Mouse (Mus musculus) liver, adult 2 months (tissue): ENCODE measurements around the gene Fbxo7. TPM values are rescaled to one million over a fixed set of nuclear protein-coding genes. Genes with fewer than 3 reads are reported as not detected.
"Not testable (repeated sequence)": the region's sequence is repeated elsewhere in the genome, so short reads cannot be mapped to it uniquely, and the experiment has no call there.

Experiments used
- DNase-seq: peaks from one replicate; pipeline ENCODE4 v3.0.0-alpha.2; 2011; ENCODE audit warnings: low read depth, low spot score; ENCODE audit errors: extremely low read depth
- H3K27ac ChIP-seq: fragments of 200-500 bp; replicated peaks from 2 replicates; pipeline ENCODE4 v1.5.1; 2012; ENCODE audit warnings: low read depth, mild to moderate bottlenecking, control low read depth, inconsistent platforms, low read length; ENCODE audit not compliant: insufficient read depth
- H3K27me3 ChIP-seq: fragments of 200-500 bp; 2 replicates; pipeline ENCODE4 v1.6.1; 2012; ENCODE audit warnings: mild to moderate bottlenecking, moderate library complexity, low read length, inconsistent platforms; ENCODE audit not compliant: control insufficient read depth, insufficient read depth
- H3K36me3 ChIP-seq: fragments of 200-500 bp; 2 replicates; pipeline ENCODE4 v1.6.1; 2012; ENCODE audit warnings: low read length, inconsistent platforms; ENCODE audit not compliant: control insufficient read depth, insufficient read depth
- H3K4me1 ChIP-seq: fragments of 200-500 bp; 2 replicates; pipeline ENCODE4 v1.6.1; 2011; ENCODE audit warnings: low read length; ENCODE audit not compliant: control insufficient read depth, insufficient read depth
- H3K4me3 ChIP-seq: fragments of 200-500 bp; 2 replicates; pipeline ENCODE4 v1.5.1; 2011; ENCODE audit warnings: low read depth, mild to moderate bottlenecking, control low read depth, low read length, moderate library complexity; ENCODE audit not compliant: insufficient read depth
- H3K79me2 ChIP-seq: fragments of 200-500 bp; 2 replicates; pipeline ENCODE4 v1.6.1; 2012; ENCODE audit warnings: inconsistent platforms, mild to moderate bottlenecking, low read length, moderate library complexity; ENCODE audit not compliant: control insufficient read depth, insufficient read depth
- H3K9ac ChIP-seq: fragments of 200-500 bp; 2 replicates; pipeline ENCODE4 v1.6.1; 2012; ENCODE audit warnings: low read depth, mild to moderate bottlenecking, control low read depth, inconsistent platforms, low read length
- CTCF ChIP-seq: fragments of 200-500 bp; IDR thresholded peaks from 2 replicates; pipeline ENCODE4 v1.5.1; 2011; ENCODE audit warnings: low read depth, low read length, control low read depth
- POLR2A ChIP-seq: fragments of 200-500 bp; IDR thresholded peaks from 2 replicates; pipeline ENCODE4 v1.6.1; 2011; ENCODE audit warnings: low read length, control low read depth; ENCODE audit not compliant: insufficient read depth; ENCODE audit errors: extremely low read depth
- WGBS: fragments of 180-500 bp; shearing (Covaris S2); methylation state at CpG from one replicate; pipeline ENCODE4 v1.1.7; 2018; 5-methylcytosine and 5-hydroxymethylcytosine counted together
- polyA plus RNA-seq: library from polyadenylated mRNA; depleted of rRNA; stranded (reverse); fragments of >200 nt; gene quantifications from 2 replicates; pipeline ENCODE4 v1.2.3, GENCODE M21; 2012
- total RNA-seq: library from RNA; depleted of rRNA; stranded (reverse); fragments of >200 nt; gene quantifications from 2 replicates; pipeline ENCODE4 v1.2.3, GENCODE M21; 2014

Fbxo7 gene
- total and polyA plus RNA-seq, 2 experiments: 13.0 to 19.9 TPM

GRCm38 (mm10) chr10:86026354-86026753, 4.6 kb downstream of the Fbxo7 start:
- peaks cover 20% of the 10 kb centered on the region; the same call in 1 of the 2 replicates for H3K36me3 ChIP-seq
- H3K4me1 ChIP-seq: peaks cover 4% of the 10 kb centered on the region
- no peak overlapping the region for H3K4me3 ChIP-seq
- H3K27me3 ChIP-seq: no peaks in the 10 kb centered on the region
- DNase-seq: no peak
- no peaks in the 10 kb centered on the region; the same call in 1 of the 2 replicates for H3K79me2 ChIP-seq
- TF ChIP-seq POLR2A (no peak), CTCF (no peak)
- WGBS: 92% methylated on average over 3 of the region's 3 CpGs
- no peak overlapping the region for H3K27ac ChIP-seq
- H3K9ac ChIP-seq: no peak overlapping the region

GRCm38 (mm10) chr10:86026807-86027206, 5.0 kb downstream of the Fbxo7 start:
- H3K4me1 ChIP-seq, H3K9ac ChIP-seq, DNase-seq, H3K27me3 ChIP-seq, H3K4me3 ChIP-seq, H3K79me2 ChIP-seq, H3K27ac ChIP-seq: not testable (repeated sequence)
- peaks cover 24% of the 10 kb centered on the region; the same call in 1 of the 2 replicates for H3K36me3 ChIP-seq
- WGBS: 100% methylated on average over 1 of the region's 1 CpGs

GRCm38 (mm10) chr10:86030743-86031142, 9.0 kb downstream of the Fbxo7 start:
- Histone ChIP-seq H3K9ac (no peak overlapping the region), H3K4me1 (no peaks in the 10 kb centered on the region), H3K27ac (no peak overlapping the region), H3K4me3 (no peak overlapping the region), H3K36me3 (peaks cover 37% of the 10 kb centered on the region), H3K27me3 (no peaks in the 10 kb centered on the region), H3K79me2 (no peaks in the 10 kb centered on the region)
- no peak for DNase-seq
- TF ChIP-seq CTCF (no peak), POLR2A (no peak)
- 93% methylated on average over 7 of the region's 7 CpGs for WGBS

GRCm38 (mm10) chr10:86032517-86032916, 10.7 kb downstream of the Fbxo7 start:
- WGBS: 96% methylated on average over 3 of the region's 3 CpGs
- no peaks in the 10 kb centered on the region for H3K4me1 ChIP-seq
- no peak for TF ChIP-seq CTCF
- TF ChIP-seq POLR2A: no peak
- peaks cover 44% of the 10 kb centered on the region for H3K36me3 ChIP-seq
- no peak overlapping the region for H3K9ac ChIP-seq
- no peaks in the 10 kb centered on the region for H3K27me3 ChIP-seq
- no peak overlapping the region for H3K27ac ChIP-seq
- DNase-seq: no peak
- no peaks in the 10 kb centered on the region for H3K79me2 ChIP-seq
- no peak overlapping the region for H3K4me3 ChIP-seq

- Histone ChIP-seq H3K4me3 (no peak overlapping the region), H3K36me3 (peaks cover 41% of the 10 kb centered on the region), H3K27ac (no peak overlapping the region), H3K4me1 (no peaks in the 10 kb centered on the region), H3K27me3 (no peaks in the 10 kb centered on the region), H3K9ac (no peak overlapping the region), H3K79me2 (no peaks in the 10 kb centered on the region)
- 76% methylated on average over 2 of the region's 2 CpGs for WGBS
- TF ChIP-seq POLR2A (no peak), CTCF (no peak)
- no peak for DNase-seq
Measured at GRCm38 (mm10) chr10:86034007-86034728, 12.4 kb downstream of the Fbxo7 start.

GRCm38 (mm10) chr10:86043651-86044050, 21.9 kb downstream of the Fbxo7 start:
- no peaks in the 10 kb centered on the region for H3K79me2 ChIP-seq
- peaks cover 30% of the 10 kb centered on the region for H3K36me3 ChIP-seq
- H3K4me1 ChIP-seq: no peaks in the 10 kb centered on the region
- H3K27me3 ChIP-seq: no peaks in the 10 kb centered on the region
- WGBS: 89% methylated on average over 4 of the region's 4 CpGs
- no peak for DNase-seq
- H3K4me3 ChIP-seq: no peak overlapping the region
- H3K9ac ChIP-seq: no peak overlapping the region
- no peak overlapping the region for H3K27ac ChIP-seq
- no peak for TF ChIP-seq POLR2A
- no peak for TF ChIP-seq CTCF
